Mouse (Mus musculus): ENCODE measurements around the gene Ucn3. TPM values are rescaled to one million over a fixed set of nuclear protein-coding genes. Genes with fewer than 3 reads are reported as not detected.
"Not testable (repeated sequence)": the region's sequence is repeated elsewhere in the genome, so short reads cannot be mapped to it uniquely, and the experiment has no call there.

The Ucn3 gene
- not detected for total RNA-seq (2021)
- long read RNA-seq, experiment 1 = 0 reads
- long read RNA-seq, experiment 2 = 0 reads

- intact Hi-C loops (cut with DNase I) = no loop called here
Observed at GRCm38 (mm10) chr13:3945249-3945648, at the start of gene Ucn3. Gene Ucn3 (minus strand): TSS chr13:3945349.

GRCm38 (mm10) chr13:3992081-3992480 lies 46.9 kb upstream of the Ucn3 start:
- DNase-seq = no peak
- intact Hi-C loops (cut with DNase I) = no loop called here

More at GRCm38 (mm10) chr13:3945249-3945648, at the start of gene Ucn3:
- DNase-seq = no peak

- no peak for DNase-seq
- intact Hi-C loops (cut with DNase I) = no loop called here
Observed at GRCm38 (mm10) chr13:3968849-3969248, 23.7 kb upstream of the Ucn3 start.

GRCm38 (mm10) chr13:3951198-3951914 lies 6.2 kb upstream of the Ucn3 start:
- DNase-seq = no peak
- intact Hi-C loops (cut with DNase I) = no loop called here

GRCm38 (mm10) chr13:3949477-3949876 lies 4.3 kb upstream of the Ucn3 start:
- no peak for DNase-seq
- intact Hi-C loops (cut with DNase I) = no loop called here

GRCm38 (mm10) chr13:3947267-3947666 lies 2.1 kb upstream of the Ucn3 start:
- intact Hi-C loops (cut with DNase I) = no loop called here

GRCm38 (mm10) chr13:3944699-3945098 lies 450 bp downstream of the Ucn3 start:
- intact Hi-C loops (cut with DNase I) = no loop called here

More at GRCm38 (mm10) chr13:3947267-3947666, 2.1 kb upstream of the Ucn3 start:
- no peak for DNase-seq

GRCm38 (mm10) chr13:3926046-3926445 lies 19.1 kb downstream of the Ucn3 start:
- intact Hi-C loops (cut with DNase I) = no loop called here
- DNase-seq = no peak

More at GRCm38 (mm10) chr13:3944699-3945098, 450 bp downstream of the Ucn3 start:
- DNase-seq = no peak

GRCm38 (mm10) chr13:3925632-3926031 lies 19.5 kb downstream of the Ucn3 start:
- no peak for DNase-seq
- intact Hi-C loops (cut with DNase I) = no loop called here

- DNase-seq = no peak
- intact Hi-C loops (cut with DNase I) = no loop called here
Observed at GRCm38 (mm10) chr13:3924483-3924882, 20.7 kb downstream of the Ucn3 start.

GRCm38 (mm10) chr13:3917571-3918311 lies 27.4 kb downstream of the Ucn3 start, which contains the start of the genes Net1 and Tubal3:
Gene Net1 (minus strand): TSS chr13:3918220.
Gene Tubal3 (plus strand): TSS chr13:3918274.
- intact Hi-C loops (cut with DNase I) = no loop called here
- DNase-seq = peak; percentile 86 to 91

GRCm38 (mm10) chr13:3913504-3913903 lies 31.6 kb downstream of the Ucn3 start:
- intact Hi-C loops (cut with DNase I) = no loop called here
- no peak for DNase-seq

- no peak for DNase-seq
- intact Hi-C loops (cut with DNase I) = no loop called here
Observed at GRCm38 (mm10) chr13:3910356-3910755, 34.8 kb downstream of the Ucn3 start.

- intact Hi-C loops (cut with DNase I) = no loop called here
- no peak for DNase-seq
Observed at GRCm38 (mm10) chr13:3908262-3908661, 36.9 kb downstream of the Ucn3 start.

- intact Hi-C loops (cut with DNase I) = no loop called here
Observed at GRCm38 (mm10) chr13:3907151-3907696, 37.9 kb downstream of the Ucn3 start.

GRCm38 (mm10) chr13:3899301-3899700 lies 45.8 kb downstream of the Ucn3 start:
- intact Hi-C loops (cut with DNase I) = loop anchor here (5.0 to 10.0 kb wide), 2 partner anchors 103 to 494 kb away; no protein-coding TSS in a partner anchor
- DNase-seq = no peak

More at GRCm38 (mm10) chr13:3907151-3907696, 37.9 kb downstream of the Ucn3 start:
- DNase-seq = no peak

- intact Hi-C loops (cut with DNase I) = loop anchor here (5.0 to 10.0 kb wide), 2 partner anchors 104 to 493 kb away; no protein-coding TSS in a partner anchor
- DNase-seq = not testable (repeated sequence)
Observed at GRCm38 (mm10) chr13:3898202-3898601, 46.9 kb downstream of the Ucn3 start.

- intact Hi-C loops (cut with DNase I) = loop anchor here (1.0 to 10.0 kb wide), 3 partner anchors 105 to 492 kb away; no protein-coding TSS in a partner anchor
- peak; percentile 66 to 80 for DNase-seq
Observed at GRCm38 (mm10) chr13:3896913-3897312, 48.2 kb downstream of the Ucn3 start.

- intact Hi-C loops (cut with DNase I) = loop anchor here (1.0 to 10.0 kb wide), 3 partner anchors 106 to 491 kb away; no protein-coding TSS in a partner anchor
- no peak for DNase-seq
Observed at GRCm38 (mm10) chr13:3896032-3896431, 49.1 kb downstream of the Ucn3 start.

- intact Hi-C loops (cut with DNase I) = loop anchor here (5.0 to 10.0 kb wide), 2 partner anchors 107 to 491 kb away; no protein-coding TSS in a partner anchor
- DNase-seq = no peak
Observed at GRCm38 (mm10) chr13:3895397-3895980, 49.7 kb downstream of the Ucn3 start.

Measured in heart, postnatal 14 days (tissue).